Mouse (Mus musculus) limb, embryonic 14.5 days (tissue): ENCODE measurements at regions not wholly inside any gene's neighbourhood (a gene's known extent, or its start where the extent isn't known, plus 50 kb on each side); places are given as distances from the start of the nearest gene placed in this dataset.

Source experiments
- ATAC-seq: fragments of 200-750 bp; cut with Nextera tagmentation; 2 replicates; pipeline ENCODE4 v1.8.0; 2017; ENCODE audit warnings: low read depth, moderate number of reproducible peaks, moderate TSS enrichment; ENCODE audit not compliant: low FRiP score
- DNase-seq: peaks from one replicate; pipeline ENCODE4 v3.0.0-alpha.2; 2015; ENCODE audit warnings: low spot score
- H3K27ac ChIP-seq: fragments of 300-500 bp; sonication (generic); replicated peaks from 2 replicates; pipeline ENCODE4 v1.5.1; 2014; ENCODE audit warnings: low read depth, mild to moderate bottlenecking, low read length, moderate library complexity, mixed read lengths
- H3K27me3 ChIP-seq: fragments of 300-500 bp; sonication (generic); 2 replicates; pipeline ENCODE4 v1.6.1; 2014; ENCODE audit warnings: low read length, mixed read lengths; ENCODE audit not compliant: control insufficient read depth, insufficient read depth
- H3K36me3 ChIP-seq: fragments of 300-500 bp; sonication (generic); 2 replicates; pipeline ENCODE4 v1.6.1; 2014; ENCODE audit warnings: mild to moderate bottlenecking, low read length, moderate library complexity, mixed read lengths; ENCODE audit not compliant: control insufficient read depth, insufficient read depth
- H3K4me1 ChIP-seq: fragments of 300-500 bp; sonication (generic); 2 replicates; pipeline ENCODE4 v1.6.1; 2014; ENCODE audit warnings: antibody characterized with exemption, low read length, mixed read lengths; ENCODE audit not compliant: control insufficient read depth, insufficient read depth
- H3K4me2 ChIP-seq: fragments of 300-500 bp; sonication (generic); replicated peaks from 2 replicates; pipeline ENCODE4 v1.6.1; 2014; ENCODE audit warnings: low read depth, mild to moderate bottlenecking, low read length, moderate library complexity; ENCODE audit not compliant: severe bottlenecking
- H3K4me3 ChIP-seq: fragments of 300-500 bp; sonication (generic); replicated peaks from 2 replicates; pipeline ENCODE4 v1.5.1; 2014; ENCODE audit warnings: low read length
- H3K9ac ChIP-seq: fragments of 300-500 bp; sonication (generic); 2 replicates; pipeline ENCODE4 v1.6.1; 2014; ENCODE audit warnings: mild to moderate bottlenecking, low read depth, low read length, moderate library complexity; ENCODE audit not compliant: severe bottlenecking
- H3K9me3 ChIP-seq: fragments of 300-500 bp; sonication (generic); 2 replicates; pipeline ENCODE4 v1.6.1; 2016; ENCODE audit warnings: low read length; ENCODE audit not compliant: control insufficient read depth
- POLR2A ChIP-seq: fragments of 200-500 bp; IDR thresholded peaks from 2 replicates; pipeline ENCODE4 v1.8.0; 2012; ENCODE audit warnings: inconsistent platforms, mild to moderate bottlenecking, moderate library complexity, borderline replicate concordance; ENCODE audit not compliant: insufficient read depth, insufficient read length; ENCODE audit errors: extremely low read depth
- WGBS: fragments of 180-500 bp; shearing (Covaris S2); extraction: QIAGEN DNeasy Blood & Tissue Kit; methylation state at CpG from one replicate; pipeline ENCODE4 v1.1.7; 2014; 5-methylcytosine and 5-hydroxymethylcytosine counted together

DNA sequence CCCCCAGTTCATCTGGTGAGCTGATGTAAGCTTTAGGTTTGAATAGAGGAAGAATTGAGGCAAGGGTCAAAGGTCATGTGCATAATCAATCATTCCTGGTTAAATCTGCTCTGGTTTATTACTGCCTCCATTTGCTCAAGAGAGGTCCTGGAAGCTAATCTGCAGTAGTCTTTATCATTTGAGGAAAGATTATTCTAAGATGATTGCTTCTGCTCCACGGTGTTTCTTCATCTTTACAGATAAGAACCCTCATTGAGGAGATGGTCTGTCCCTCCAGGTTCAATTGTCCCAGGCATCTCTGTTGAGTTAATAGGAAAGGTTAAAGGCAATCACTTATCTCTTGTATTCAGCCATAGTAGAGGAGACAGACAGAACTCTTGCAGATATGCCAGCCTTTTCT, 3557.5 kb upstream of the Gm6569 start:
- Histone ChIP-seq H3K27ac (no peak overlapping the region), H3K4me3 (no peak overlapping the region), H3K9ac (no peak overlapping the region), H3K36me3 (no peaks in the 10 kb centered on the region), H3K9me3 (no peaks in the 10 kb centered on the region), H3K4me1 (no peaks in the 10 kb centered on the region), H3K4me2 (no peak overlapping the region), H3K27me3 (no peaks in the 10 kb centered on the region)
- TF ChIP-seq POLR2A = no peak
- 66% methylated on average over 1 of the region's 1 CpGs for WGBS
- ATAC-seq = no peak
- no peak for DNase-seq

DNA sequence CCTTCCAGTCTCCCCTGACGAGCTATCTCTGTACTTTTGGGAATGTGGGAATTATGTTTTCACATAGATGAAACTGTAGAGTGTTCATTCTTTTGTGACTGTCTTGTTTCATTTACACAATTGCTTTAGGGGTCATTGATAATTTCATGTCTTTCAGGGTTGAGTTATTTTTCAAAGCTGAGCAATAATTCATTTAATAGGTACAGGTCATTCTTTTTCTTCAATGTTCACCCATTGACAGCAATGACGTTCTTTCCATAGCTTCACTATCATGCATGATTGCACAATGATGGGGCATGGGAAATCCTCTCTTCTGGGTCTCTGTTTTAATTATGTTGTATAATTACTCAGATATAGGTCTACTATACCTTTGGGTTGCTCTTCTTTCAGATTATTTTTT, 3512.6 kb upstream of the Gm6569 start:
- ATAC-seq = no peak
- Histone ChIP-seq H3K9ac (no peak overlapping the region), H3K9me3 (no peaks in the 10 kb centered on the region), H3K27me3 (no peaks in the 10 kb centered on the region), H3K4me3 (no peak overlapping the region), H3K4me2 (no peak overlapping the region), H3K4me1 (no peaks in the 10 kb centered on the region), H3K27ac (no peak overlapping the region), H3K36me3 (no peaks in the 10 kb centered on the region)
- no peak for DNase-seq
- WGBS = 76% methylated on average over 2 of the region's 2 CpGs
- TF ChIP-seq POLR2A = no peak

DNA sequence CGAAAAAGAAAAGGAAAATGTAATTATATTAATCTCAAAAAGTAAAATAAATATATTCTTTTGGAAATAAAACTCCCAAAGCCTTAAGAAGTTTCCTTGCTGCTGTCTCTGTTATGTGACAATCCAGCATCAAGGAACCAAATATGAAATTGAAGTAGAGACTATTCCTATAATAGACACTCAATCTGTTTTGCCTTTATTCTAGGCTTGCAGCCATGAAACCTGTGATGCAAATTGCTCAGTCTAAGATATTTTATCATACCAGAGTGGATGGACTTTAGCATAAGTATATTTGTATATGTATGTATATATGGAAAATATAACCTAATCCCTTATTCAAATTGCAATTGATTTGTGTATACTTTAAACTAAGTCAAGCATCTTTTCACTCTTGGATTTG, 3495.1 kb upstream of the Gm6569 start:
- DNase-seq (no peak), ATAC-seq (no peak)
- Histone ChIP-seq H3K27me3 (no peaks in the 10 kb centered on the region), H3K27ac (no peak overlapping the region), H3K4me1 (no peaks in the 10 kb centered on the region), H3K36me3 (no peaks in the 10 kb centered on the region), H3K9ac (no peak overlapping the region), H3K4me3 (no peak overlapping the region), H3K4me2 (no peak overlapping the region), H3K9me3 (no peaks in the 10 kb centered on the region)
- no peak for TF ChIP-seq POLR2A
- WGBS = 65% methylated on average over 1 of the region's 1 CpGs

DNA sequence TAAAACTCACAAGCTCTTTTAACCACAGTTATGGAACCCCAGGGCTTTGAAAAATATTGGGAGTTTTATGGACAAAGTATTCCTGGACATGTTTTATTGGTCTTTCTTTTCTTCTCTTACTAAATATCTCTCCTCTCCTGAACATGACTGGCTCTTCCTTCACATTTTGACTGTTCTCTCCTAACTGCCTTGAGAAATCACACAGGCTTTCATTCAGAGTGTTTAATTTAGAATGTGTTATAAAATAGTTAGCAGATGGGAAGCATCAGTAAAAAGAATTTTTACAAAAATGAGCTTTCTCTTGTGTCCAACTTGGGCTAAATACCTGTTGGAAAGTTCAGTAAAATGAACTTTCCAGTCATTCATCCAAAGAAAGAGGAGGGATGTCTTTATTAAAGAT, 3493.0 kb upstream of the Gm6569 start:
- ATAC-seq (no peak; the same call in 1 of the 2 replicates), DNase-seq (no peak)
- H3K9me3 ChIP-seq = no peaks in the 10 kb centered on the region
- no peak for TF ChIP-seq POLR2A
- H3K27me3 ChIP-seq = no peaks in the 10 kb centered on the region
- H3K36me3 ChIP-seq = no peaks in the 10 kb centered on the region
- H3K27ac ChIP-seq = no peak overlapping the region
- no peak overlapping the region for H3K4me2 ChIP-seq
- H3K9ac ChIP-seq = no peak overlapping the region
- H3K4me3 ChIP-seq = no peak overlapping the region
- no peaks in the 10 kb centered on the region for H3K4me1 ChIP-seq

DNA sequence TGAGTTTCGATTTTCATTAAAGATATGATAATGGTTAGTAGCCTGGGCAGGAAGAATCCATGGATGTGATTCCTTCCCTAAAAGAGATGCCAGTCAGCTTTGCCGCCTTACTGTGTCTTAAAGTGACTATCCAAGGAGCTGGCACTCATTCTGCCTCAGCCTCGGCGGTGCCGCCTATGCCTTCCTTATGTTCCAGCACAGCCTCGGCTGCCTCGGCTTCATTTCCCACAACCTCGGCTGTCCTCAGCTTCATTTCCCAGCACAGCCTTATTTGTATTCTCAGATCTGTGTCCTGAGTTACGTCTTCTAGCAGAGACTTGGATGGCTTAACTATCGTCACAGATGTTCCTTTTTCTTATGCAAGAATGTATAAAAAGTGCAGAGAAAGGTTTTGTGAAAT, 3476.4 kb upstream of the Gm6569 start:
- TF ChIP-seq POLR2A = no peak
- Histone ChIP-seq H3K4me1 (no peaks in the 10 kb centered on the region), H3K4me2 (no peak overlapping the region), H3K36me3 (no peaks in the 10 kb centered on the region), H3K27ac (no peak overlapping the region), H3K9ac (no peak overlapping the region), H3K9me3 (no peaks in the 10 kb centered on the region), H3K27me3 (no peaks in the 10 kb centered on the region), H3K4me3 (no peak overlapping the region)
- no peak for DNase-seq
- no peak for ATAC-seq
- 85% methylated on average over 10 of the region's 10 CpGs for WGBS

DNA sequence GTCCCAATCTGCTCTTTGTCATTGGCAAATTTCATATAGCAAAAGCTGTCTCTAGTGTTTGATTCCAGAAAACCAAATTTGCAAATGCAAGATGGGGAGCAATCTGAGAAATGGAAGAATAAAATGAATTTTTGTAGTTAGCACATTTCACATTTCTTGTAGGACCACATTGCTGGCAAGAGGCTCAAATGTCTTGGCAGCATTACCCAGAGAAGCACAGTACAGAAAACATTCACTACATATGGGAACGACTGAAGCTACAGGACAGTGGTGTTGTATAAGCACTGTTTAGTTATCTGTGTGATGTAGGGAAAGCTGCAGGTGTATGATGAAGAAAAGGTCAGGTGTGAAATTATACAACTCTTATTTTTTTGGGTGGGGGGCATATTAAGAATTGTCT, 3449.7 kb upstream of the Gm6569 start:
- DNase-seq (no peak), ATAC-seq (no peak)
- Histone ChIP-seq H3K9me3 (no peaks in the 10 kb centered on the region), H3K4me2 (no peak overlapping the region), H3K27ac (no peak overlapping the region), H3K27me3 (no peaks in the 10 kb centered on the region), H3K36me3 (no peaks in the 10 kb centered on the region), H3K9ac (no peak overlapping the region), H3K4me1 (no peaks in the 10 kb centered on the region), H3K4me3 (no peak overlapping the region)
- no peak for TF ChIP-seq POLR2A
- WGBS = 79% methylated on average over 1 of the region's 1 CpGs
